Comparison of ENCODE assay signal across 15 mouse cellular contexts in the genomic region with DNA sequence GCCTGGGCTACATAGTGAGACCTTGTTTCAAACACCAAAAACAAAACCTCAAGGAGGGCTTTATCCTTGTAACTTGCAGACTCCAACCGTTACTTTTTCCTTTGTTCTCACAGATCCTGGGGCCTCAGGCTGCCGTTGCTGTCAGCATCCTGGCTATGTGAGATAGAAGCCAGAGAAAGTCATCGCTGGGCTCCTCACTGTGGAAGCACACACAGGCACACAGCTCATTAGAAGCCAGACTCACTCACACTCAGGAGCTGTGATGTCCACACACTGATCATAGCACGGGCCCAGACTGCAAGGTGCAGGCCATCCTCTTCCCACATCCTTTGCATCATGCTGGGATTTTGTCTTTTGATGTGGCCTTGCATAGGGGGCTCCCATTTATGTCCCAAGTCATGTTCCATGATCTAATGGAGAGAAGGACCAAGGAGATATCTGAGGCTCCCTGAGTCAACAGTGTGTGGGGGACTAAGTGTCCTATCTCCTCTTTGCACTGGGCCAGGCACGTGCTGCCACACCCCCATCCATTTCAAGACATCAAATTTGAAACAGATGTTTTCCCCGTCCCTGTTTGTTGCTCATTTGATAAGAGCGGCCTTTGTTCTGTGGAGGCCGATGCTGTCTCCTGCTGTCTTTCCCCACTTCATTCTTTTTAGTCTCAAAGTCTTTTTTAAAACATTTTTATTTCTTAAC. TPM values are rescaled to one million over a fixed set of nuclear protein-coding genes. Genes with fewer than 3 reads are reported as not detected.
A peak's percentile ranks its signal among the peaks of the same experiment; 100 is the strongest.
DNase-seq lines count a peak whose midpoint lies in the region; ATAC-seq lines count a peak whose summit lies in the region.
"Had no signal": no experiment of that assay in that cellular context is flagged by ENCODE, and none has a peak within 500 bp of the region (broad histone marks: within the 10 kb centered on the region; RNA-seq: fewer than 3 reads in every experiment).

No protein-coding gene starts in this region.

- no peaks in the 10 kb centered on the region for H3K9me3 ChIP-seq in hindbrain, embryonic 11.5 days (ENCODE audit: control insufficient read depth, low read length)
- H3K9me3 ChIP-seq in hindbrain, embryonic 14.5 days (ENCODE audit: control insufficient read depth, low read length), result no peaks in the 10 kb centered on the region
- no peaks in the 10 kb centered on the region for H3K9me3 ChIP-seq in intestine, embryonic 16.5 days (ENCODE audit: control insufficient read depth, low read length)

- H3K4me3 ChIP-seq in hindbrain, embryonic 11.5 days (ENCODE audit: low read depth, low read length), result no peak overlapping the region
- no peak overlapping the region for H3K4me3 ChIP-seq in hindbrain, embryonic 14.5 days (replicated peaks; ENCODE audit: low read length)
- no peak overlapping the region for H3K4me3 ChIP-seq in intestine, embryonic 16.5 days (ENCODE audit: low read length)

- H3K4me2 ChIP-seq in hindbrain, embryonic 11.5 days (replicated peaks; ENCODE audit: low read depth, low read length), result no peak overlapping the region
- H3K4me2 ChIP-seq in hindbrain, embryonic 14.5 days (replicated peaks), result no peak overlapping the region
- H3K4me2 ChIP-seq in intestine, embryonic 16.5 days (ENCODE audit: low read depth, low read length), result no peak overlapping the region
- H3K4me2 ChIP-seq: midbrain, embryonic 11.5 days had no signal

- H3K36me3 ChIP-seq in hindbrain, embryonic 11.5 days (ENCODE audit: control insufficient read depth, insufficient read depth, low read length), result no peaks in the 10 kb centered on the region
- H3K36me3 ChIP-seq in hindbrain, embryonic 14.5 days (replicated peaks; ENCODE audit: control insufficient read depth, insufficient read depth), result no peaks in the 10 kb centered on the region
- H3K36me3 ChIP-seq in intestine, embryonic 16.5 days (ENCODE audit: control insufficient read depth, insufficient read depth, low read length), result no peaks in the 10 kb centered on the region

- H3K9ac ChIP-seq in hindbrain, embryonic 11.5 days (ENCODE audit: low read depth, low read length), result no peak overlapping the region
- no peak overlapping the region for H3K9ac ChIP-seq in hindbrain, embryonic 14.5 days
- no peak overlapping the region for H3K9ac ChIP-seq in intestine, embryonic 16.5 days (ENCODE audit: low read depth, low read length)

- H3K27me3 ChIP-seq in hindbrain, embryonic 11.5 days (ENCODE audit: control insufficient read depth, insufficient read depth, low read length), result no peaks in the 10 kb centered on the region
- H3K27me3 ChIP-seq in hindbrain, embryonic 14.5 days (ENCODE audit: control insufficient read depth, insufficient read depth, low read length), result no peaks in the 10 kb centered on the region
- no peaks in the 10 kb centered on the region for H3K27me3 ChIP-seq in intestine, embryonic 16.5 days (replicated peaks; ENCODE audit: control insufficient read depth, insufficient read depth, low read length)

- H3K4me1 ChIP-seq in hindbrain, embryonic 11.5 days (replicated peaks; ENCODE audit: control insufficient read depth, insufficient read depth, low read length), result no peaks in the 10 kb centered on the region
- no peaks in the 10 kb centered on the region for H3K4me1 ChIP-seq in hindbrain, embryonic 14.5 days (replicated peaks; ENCODE audit: control insufficient read depth, insufficient read depth, low read length)
- no peaks in the 10 kb centered on the region for H3K4me1 ChIP-seq in intestine, embryonic 16.5 days (ENCODE audit: control insufficient read depth, insufficient read depth, low read length)

- 52% methylated on average over 8 of the region's 8 CpGs for WGBS in hindbrain, embryonic 11.5 days
- WGBS in hindbrain, embryonic 14.5 days, result 56% methylated on average over 8 of the region's 8 CpGs
- WGBS in intestine, embryonic 16.5 days, result 61% methylated on average over 8 of the region's 8 CpGs

- H3K27ac ChIP-seq in hindbrain, embryonic 11.5 days (ENCODE audit: low read depth, low read length), result 0 out of 2 replicates have a peak overlapping the region, but pooled peaks have one; percentile 6
- no peak overlapping the region for H3K27ac ChIP-seq in hindbrain, embryonic 14.5 days
- no peak overlapping the region for H3K27ac ChIP-seq in intestine, embryonic 16.5 days (ENCODE audit: low read length)

- peak; percentile 19; the same call in 1 of the 2 replicates for ATAC-seq in hindbrain, embryonic 11.5 days (ENCODE audit: low FRiP score)
- no peak for ATAC-seq in hindbrain, embryonic 14.5 days (ENCODE audit: low FRiP score)
- ATAC-seq in intestine, embryonic 16.5 days, result peak; percentile 71
- ATAC-seq: activated CD4-positive, CD25-positive, alpha-beta regulatory T cell, adult 4 months; CD4-positive, CD25-positive, alpha-beta regulatory T cell, adult 4 months had no signal

- DNase-seq in hindbrain, embryonic 11.5 days (ENCODE audit: low spot score), result no peak
- DNase-seq in hindbrain, embryonic 14.5 days (ENCODE audit: low spot score), result no peak
- DNase-seq in c-Kit-negative CD71-positive TER-119-positive erythroid progenitor cells, embryonic 14.5 days (ENCODE audit: low read depth, low spot score), result peak; percentile 73
- DNase-seq in mesoderm, embryonic 11.5 days (ENCODE audit: low read depth, low spot score), result peak; percentile 19
- no peak for DNase-seq in cerebellum, adult 18-20 months
- DNase-seq in thymus, postnatal 10 days (ENCODE audit: low spot score in 2 of 2), result no peak
- DNase-seq in cerebellum, postnatal 36 days, result no peak
- DNase-seq: cerebellum, postnatal 25 days; gastrocnemius, postnatal 14 days; layer of hippocampus, postnatal 36 days had no signal

RNA-seq across cellular contexts. Expression of gene Slc30a10, which starts 17.5 kb away (rescaled TPM):
- 1.5 TPM in 2 replicates for polyA plus RNA-seq in hindbrain, embryonic 11.5 days (2014; fragmentation: Nextera tagmentation; extraction: Ambion mirVana)
- polyA plus RNA-seq in hindbrain, embryonic 14.5 days (2014; fragmentation: Nextera tagmentation; extraction: Ambion mirVana), result 6.8 and 8.5 TPM in 2 replicates
- polyA plus RNA-seq in intestine, embryonic 16.5 days (2015; fragmentation: Nextera tagmentation; extraction: Ambion mirVana), result 3.0 and 3.7 TPM in 2 replicates
- polyA plus RNA-seq: activated CD4-positive, CD25-positive, alpha-beta regulatory T cell, adult 4 months; CD4-positive, CD25-positive, alpha-beta regulatory T cell, adult 4 months; testis, adult 2 months had no signal

Comparison
In these comparisons a context has a peak if more than half of its experiments do, and no peak if none do; other contexts are left out.
1. DNase-seq: peak in c-Kit-negative CD71-positive TER-119-positive erythroid progenitor cells, embryonic 14.5 days (single experiment) and mesoderm, embryonic 11.5 days (single experiment); none in hindbrain, embryonic 11.5 days (single experiment), hindbrain, embryonic 14.5 days (single experiment), cerebellum, adult 18-20 months (0 of 2), thymus, postnatal 10 days (0 of 2) and cerebellum, postnatal 36 days (0 of 2).